Mouse (Mus musculus): ENCODE measurements around the gene Tapbpl. TPM values are rescaled to one million over a fixed set of nuclear protein-coding genes. Genes with fewer than 3 reads are reported as not detected.

Gene Tapbpl
- total and polyA plus RNA-seq, 2 experiments from 2014 or later = 4.5 to 7.0 TPM

GRCm38 (mm10) chr6:125210436-125210835 lies 21.2 kb downstream of the Tapbpl start:
- TF ChIP-seq CTCF (IDR thresholded peaks at IDR 0.05; ENCODE audit: low read depth) = peak; percentile 6; the same call in 1 of the 2 replicates
- Histone ChIP-seq H3K9ac (replicated peaks; ENCODE audit: low read length) (no peak overlapping the region), H3K9me3 (ENCODE audit: low read length) (no peaks in the 10 kb centered on the region), H3K4me3 (ENCODE audit: low read length) (no peak overlapping the region), H3K4me1 (ENCODE audit: insufficient read depth, low read length) (no peaks in the 10 kb centered on the region), H3K36me3 (ENCODE audit: insufficient read depth, low read length) (no peaks in the 10 kb centered on the region), H3K4me2 (ENCODE audit: low read depth, low read length) (no peak overlapping the region), H3K27ac (no peak overlapping the region), H3K27me3 (ENCODE audit: insufficient read depth, low read length) (no peaks in the 10 kb centered on the region; the same call in 1 of the 2 replicates)
- no peak for DNase-seq (ENCODE audit: low spot score)
- no peak for ATAC-seq
- WGBS = 94% methylated on average over 1 of the region's 1 CpGs

- Histone ChIP-seq H3K9me3 (ENCODE audit: low read length) (no peaks in the 10 kb centered on the region), H3K36me3 (ENCODE audit: insufficient read depth, low read length) (peaks cover 16% of the 10 kb centered on the region), H3K9ac (replicated peaks; ENCODE audit: low read length) (no peak overlapping the region), H3K4me2 (ENCODE audit: low read depth, low read length) (no peak overlapping the region), H3K4me1 (ENCODE audit: insufficient read depth, low read length) (peaks cover 5% of the 10 kb centered on the region), H3K4me3 (ENCODE audit: low read length) (no peak overlapping the region), H3K27ac (no peak overlapping the region), H3K27me3 (ENCODE audit: insufficient read depth, low read length) (no peaks in the 10 kb centered on the region)
- WGBS = 83% methylated on average over 5 of the region's 5 CpGs
- DNase-seq (ENCODE audit: low spot score) (no peak), ATAC-seq (no peak)
- TF ChIP-seq CTCF (IDR thresholded peaks at IDR 0.05; ENCODE audit: low read depth) = no peak
These were observed 34.5 kb downstream of the Tapbpl start for GRCm38 (mm10) chr6:125197166-125197565.

- H3K9ac ChIP-seq (replicated peaks; ENCODE audit: low read length) = no peak overlapping the region
- no peak overlapping the region for H3K27ac ChIP-seq
- 38% methylated on average over 3 of the region's 3 CpGs for WGBS
- H3K9me3 ChIP-seq (ENCODE audit: low read length) = no peaks in the 10 kb centered on the region
- no peak overlapping the region for H3K4me3 ChIP-seq (ENCODE audit: low read length)
- peak; percentile 6 for DNase-seq (ENCODE audit: low spot score)
- peaks cover 5% of the 10 kb centered on the region for H3K4me1 ChIP-seq (ENCODE audit: insufficient read depth, low read length)
- peaks cover 16% of the 10 kb centered on the region for H3K36me3 ChIP-seq (ENCODE audit: insufficient read depth, low read length)
- no peak overlapping the region for H3K4me2 ChIP-seq (ENCODE audit: low read depth, low read length)
- no peaks in the 10 kb centered on the region for H3K27me3 ChIP-seq (ENCODE audit: insufficient read depth, low read length)
- ATAC-seq = no peak
- no peak for TF ChIP-seq CTCF (IDR thresholded peaks at IDR 0.05; ENCODE audit: low read depth)
These were observed 35.4 kb downstream of the Tapbpl start for GRCm38 (mm10) chr6:125196301-125196700.

GRCm38 (mm10) chr6:125195541-125196075 lies 36.1 kb downstream of the Tapbpl start:
- DNase-seq (ENCODE audit: low spot score) (no peak), ATAC-seq (no peak)
- Histone ChIP-seq H3K36me3 (ENCODE audit: insufficient read depth, low read length) (peaks cover 16% of the 10 kb centered on the region), H3K27ac (no peak overlapping the region), H3K9me3 (ENCODE audit: low read length) (no peaks in the 10 kb centered on the region), H3K4me2 (ENCODE audit: low read depth, low read length) (no peak overlapping the region), H3K27me3 (ENCODE audit: insufficient read depth, low read length) (no peaks in the 10 kb centered on the region), H3K4me3 (ENCODE audit: low read length) (no peak overlapping the region), H3K4me1 (ENCODE audit: insufficient read depth, low read length) (peaks cover 5% of the 10 kb centered on the region), H3K9ac (replicated peaks; ENCODE audit: low read length) (no peak overlapping the region)
- no peak for TF ChIP-seq CTCF (IDR thresholded peaks at IDR 0.05; ENCODE audit: low read depth)
- WGBS = 12% methylated on average over 1 of the region's 1 CpGs

GRCm38 (mm10) chr6:125193390-125193789 lies 38.3 kb downstream of the Tapbpl start:
- no peak for TF ChIP-seq CTCF (IDR thresholded peaks at IDR 0.05; ENCODE audit: low read depth)
- 80% methylated on average over 7 of the region's 7 CpGs for WGBS
- Histone ChIP-seq H3K4me2 (ENCODE audit: low read depth, low read length) (no peak overlapping the region), H3K4me1 (ENCODE audit: insufficient read depth, low read length) (peaks cover 5% of the 10 kb centered on the region), H3K36me3 (ENCODE audit: insufficient read depth, low read length) (peaks cover 22% of the 10 kb centered on the region), H3K9ac (replicated peaks; ENCODE audit: low read length) (no peak overlapping the region), H3K27ac (no peak overlapping the region), H3K9me3 (ENCODE audit: low read length) (no peaks in the 10 kb centered on the region), H3K27me3 (ENCODE audit: insufficient read depth, low read length) (no peaks in the 10 kb centered on the region), H3K4me3 (ENCODE audit: low read length) (no peak overlapping the region)
- DNase-seq (ENCODE audit: low spot score) (no peak), ATAC-seq (no peak)

GRCm38 (mm10) chr6:125192841-125193240 lies 38.8 kb downstream of the Tapbpl start:
- no peak for TF ChIP-seq CTCF (IDR thresholded peaks at IDR 0.05; ENCODE audit: low read depth)
- Histone ChIP-seq H3K27ac (peak overlapping the region; percentile 97), H3K27me3 (ENCODE audit: insufficient read depth, low read length) (no peaks in the 10 kb centered on the region)

GRCm38 (mm10) chr6:125192016-125192714 lies 39.5 kb downstream of the Tapbpl start:
- H3K4me3 ChIP-seq (ENCODE audit: low read length) = peak overlapping the region; percentile 70
- ATAC-seq = peak; percentile 94
- H3K36me3 ChIP-seq (ENCODE audit: insufficient read depth, low read length) = peaks cover 29% of the 10 kb centered on the region
- peak overlapping the region; percentile 97 for H3K27ac ChIP-seq
- H3K4me2 ChIP-seq (ENCODE audit: low read depth, low read length) = peak overlapping the region; percentile 88
- H3K9me3 ChIP-seq (ENCODE audit: low read length) = no peaks in the 10 kb centered on the region
- H3K4me1 ChIP-seq (ENCODE audit: insufficient read depth, low read length) = peaks cover 5% of the 10 kb centered on the region
- TF ChIP-seq CTCF (IDR thresholded peaks at IDR 0.05; ENCODE audit: low read depth) = no peak
- under 1% methylated on average over 34 of the region's 34 CpGs for WGBS
- peak overlapping the region; percentile 74 for H3K9ac ChIP-seq (replicated peaks; ENCODE audit: low read length)
- no peaks in the 10 kb centered on the region for H3K27me3 ChIP-seq (ENCODE audit: insufficient read depth, low read length)
- DNase-seq (ENCODE audit: low spot score) = peak; percentile 96

More at GRCm38 (mm10) chr6:125192841-125193240, 38.8 kb downstream of the Tapbpl start:
- peak overlapping the region; percentile 88 for H3K4me2 ChIP-seq (ENCODE audit: low read depth, low read length)
- 51% methylated on average over 5 of the region's 5 CpGs for WGBS
- peak overlapping the region; percentile 74 for H3K9ac ChIP-seq (replicated peaks; ENCODE audit: low read length)
- peaks cover 23% of the 10 kb centered on the region for H3K36me3 ChIP-seq (ENCODE audit: insufficient read depth, low read length)
- H3K4me1 ChIP-seq (ENCODE audit: insufficient read depth, low read length) = peaks cover 5% of the 10 kb centered on the region
- no peak for DNase-seq (ENCODE audit: low spot score)
- ATAC-seq = no peak
- H3K9me3 ChIP-seq (ENCODE audit: low read length) = no peaks in the 10 kb centered on the region
- H3K4me3 ChIP-seq (ENCODE audit: low read length) = peak overlapping the region; percentile 70

Measured in hindbrain, postnatal 0 days (tissue).